Mouse (Mus musculus) midbrain, embryonic 11.5 days (tissue): ENCODE measurements around the gene Gm10570. TPM values are rescaled to one million over a fixed set of nuclear protein-coding genes. Genes with fewer than 3 reads are reported as not detected.

Source experiments
- ATAC-seq: fragments of 200-750 bp; cut with Nextera tagmentation; 2 replicates; pipeline ENCODE4 v1.8.0; 2017; ENCODE audit warnings: moderate TSS enrichment, moderate library complexity; ENCODE audit not compliant: low FRiP score
- DNase-seq: peaks from one replicate; pipeline ENCODE4 v3.0.0; 2015; ENCODE audit warnings: low spot score; ENCODE audit errors: missing footprints
- H3K27ac ChIP-seq: fragments of 300-500 bp; sonication (generic); 2 replicates; pipeline ENCODE4 v1.5.1; 2014; ENCODE audit warnings: low read depth, low read length
- H3K27me3 ChIP-seq: fragments of 300-500 bp; sonication (generic); 2 replicates; pipeline ENCODE4 v1.6.1; 2014; ENCODE audit warnings: mild to moderate bottlenecking, low read length, moderate library complexity, mixed read lengths; ENCODE audit not compliant: control insufficient read depth, insufficient read depth
- H3K36me3 ChIP-seq: fragments of 300-500 bp; sonication (generic); 2 replicates; pipeline ENCODE4 v1.6.1; 2014; ENCODE audit warnings: mild to moderate bottlenecking, low read length, moderate library complexity, mixed read lengths; ENCODE audit not compliant: control insufficient read depth, insufficient read depth
- H3K4me1 ChIP-seq: fragments of 300-500 bp; sonication (generic); 2 replicates; pipeline ENCODE4 v1.6.1; 2014; ENCODE audit warnings: low read length; ENCODE audit not compliant: control insufficient read depth, insufficient read depth
- H3K4me2 ChIP-seq: fragments of 300-500 bp; sonication (generic); 2 replicates; pipeline ENCODE4 v1.6.1; 2014; ENCODE audit warnings: mild to moderate bottlenecking, moderate library complexity
- H3K4me3 ChIP-seq: fragments of 300-500 bp; sonication (generic); 2 replicates; pipeline ENCODE4 v1.5.1; 2014; ENCODE audit warnings: low read depth, low read length
- H3K9ac ChIP-seq: fragments of 300-500 bp; sonication (generic); 2 replicates; pipeline ENCODE4 v1.6.1; 2014; ENCODE audit warnings: low read length
- H3K9me3 ChIP-seq: fragments of 300-500 bp; sonication (generic); 2 replicates; pipeline ENCODE4 v1.6.1; 2016; ENCODE audit warnings: low read length; ENCODE audit not compliant: control insufficient read depth
- WGBS: fragments of 180-500 bp; shearing (Covaris S2); extraction: QIAGEN DNeasy Blood & Tissue Kit; methylation state at CpG from one replicate; pipeline ENCODE4 v1.1.7; 2014; 5-methylcytosine and 5-hydroxymethylcytosine counted together
- polyA plus RNA-seq: library from polyadenylated mRNA; unstranded; fragments of >200 nt; fragmentation: Nextera tagmentation; extraction: Ambion mirVana; gene quantifications from 2 replicates; pipeline ENCODE4 v1.2.1, GENCODE M21; 2014

Gene Gm10570
- polyA plus RNA-seq, 1 experiment from 2014 or later, result not detected

DNA sequence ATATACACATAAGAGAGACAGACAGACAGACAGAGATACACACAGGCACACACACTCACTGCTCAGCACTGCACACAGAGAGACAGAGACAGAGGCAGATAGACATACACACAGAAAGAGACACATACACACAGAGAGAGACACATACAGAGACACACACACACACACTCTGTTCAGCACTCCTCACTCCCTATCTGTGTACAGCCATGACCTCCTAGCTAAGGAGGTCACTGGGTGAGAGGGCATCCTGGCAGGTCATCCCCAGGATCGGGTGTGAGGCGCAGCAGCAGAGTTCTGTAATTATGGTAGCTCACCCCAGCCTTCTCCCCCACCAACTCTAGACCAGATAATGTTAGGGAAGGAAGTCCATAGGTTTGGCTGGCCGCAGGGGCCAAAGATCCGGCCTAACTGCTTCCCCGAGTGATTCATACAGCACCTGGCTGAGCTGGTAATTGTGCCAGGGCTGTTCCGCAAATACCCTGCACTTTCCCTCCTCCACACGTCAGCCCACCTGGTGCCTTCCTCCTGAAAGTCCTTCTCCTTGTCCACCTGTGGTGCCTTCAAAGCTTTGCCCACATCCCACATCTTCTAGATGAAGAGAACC lies 31.8 kb downstream of the Gm10570 start:
- Histone ChIP-seq H3K27me3 (no peaks in the 10 kb centered on the region), H3K4me1 (peaks cover 14% of the 10 kb centered on the region), H3K9me3 (no peaks in the 10 kb centered on the region), H3K9ac (no peak overlapping the region), H3K27ac (no peak overlapping the region), H3K4me2 (no peak overlapping the region), H3K36me3 (no peaks in the 10 kb centered on the region), H3K4me3 (no peak overlapping the region)
- DNase-seq, result peak; percentile 64
- no peak for ATAC-seq
- 70% methylated on average over 7 of the region's 7 CpGs for WGBS

GRCm38 (mm10) chr4:130275823-130276105 lies 32.7 kb downstream of the Gm10570 start:
- Histone ChIP-seq H3K36me3 (no peaks in the 10 kb centered on the region), H3K9me3 (no peaks in the 10 kb centered on the region), H3K27me3 (no peaks in the 10 kb centered on the region), H3K4me3 (peak overlapping the region; percentile 61), H3K4me2 (peak overlapping the region; percentile 51), H3K4me1 (peaks cover 14% of the 10 kb centered on the region), H3K9ac (peak overlapping the region; percentile 95), H3K27ac (no peak overlapping the region)
- no peak for ATAC-seq
- WGBS, result 47% methylated on average over 5 of the region's 5 CpGs
- DNase-seq, result peak; percentile 90

- Histone ChIP-seq H3K36me3 (no peaks in the 10 kb centered on the region), H3K4me2 (peak overlapping the region; percentile 51), H3K27me3 (no peaks in the 10 kb centered on the region), H3K9ac (peak overlapping the region; percentile 95), H3K4me3 (peak overlapping the region; percentile 61), H3K4me1 (peaks cover 14% of the 10 kb centered on the region), H3K9me3 (no peaks in the 10 kb centered on the region), H3K27ac (peak overlapping the region; percentile 93)
- ATAC-seq (peak; percentile 54), DNase-seq (peak; percentile 96)
- 1% methylated on average over 62 of the region's 62 CpGs for WGBS
Observed at GRCm38 (mm10) chr4:130275016-130275822, 33.3 kb downstream of the Gm10570 start.

- ATAC-seq (peak; percentile 87), DNase-seq (peak; percentile 97)
- peak overlapping the region; percentile 93 for H3K27ac ChIP-seq
- H3K4me2 ChIP-seq, result peak overlapping the region; percentile 51
- peak overlapping the region; percentile 95 for H3K9ac ChIP-seq
- H3K9me3 ChIP-seq, result no peaks in the 10 kb centered on the region
- no peaks in the 10 kb centered on the region for H3K36me3 ChIP-seq
- no peaks in the 10 kb centered on the region for H3K27me3 ChIP-seq
- H3K4me3 ChIP-seq, result peak overlapping the region; percentile 61
- under 1% methylated on average over 29 of the region's 29 CpGs for WGBS
- peaks cover 14% of the 10 kb centered on the region for H3K4me1 ChIP-seq
Observed at GRCm38 (mm10) chr4:130274346-130275015, 34.0 kb downstream of the Gm10570 start.

DNA sequence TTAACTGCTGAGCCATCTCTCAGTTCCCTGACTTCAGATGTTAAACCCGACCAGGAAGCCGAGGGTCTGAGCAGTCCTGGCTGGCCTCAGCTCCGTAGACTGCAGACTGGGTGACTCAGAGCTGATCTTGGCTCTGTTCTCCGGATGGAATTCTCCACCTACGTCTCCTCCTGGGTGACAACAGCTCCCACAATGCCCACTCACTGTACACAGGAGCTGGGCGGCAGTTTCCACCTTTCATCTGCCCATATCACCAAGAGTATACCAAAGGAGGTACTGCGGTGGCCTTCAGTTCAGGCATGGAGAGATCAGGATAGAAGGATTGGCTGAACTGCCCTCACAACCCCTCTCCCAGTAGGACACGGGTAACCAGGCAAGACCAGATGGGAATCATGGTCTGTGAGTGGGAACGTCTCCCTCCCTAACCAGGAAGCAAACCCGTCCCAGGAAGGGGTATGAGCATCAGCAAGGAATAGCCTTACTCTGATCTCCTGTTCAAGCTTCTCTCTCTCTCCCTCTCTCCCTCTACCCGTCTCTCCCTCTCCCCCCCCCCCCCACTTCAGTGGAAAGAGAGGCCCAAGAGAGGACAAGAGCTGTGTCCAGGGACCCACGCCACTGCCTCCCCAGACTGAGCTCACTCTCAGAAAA lies 34.7 kb downstream of the Gm10570 start:
- Histone ChIP-seq H3K9ac (peak overlapping the region; percentile 95), H3K36me3 (no peaks in the 10 kb centered on the region), H3K4me1 (peaks cover 14% of the 10 kb centered on the region), H3K27me3 (no peaks in the 10 kb centered on the region), H3K4me2 (peak overlapping the region; percentile 51), H3K9me3 (no peaks in the 10 kb centered on the region), H3K4me3 (peak overlapping the region; percentile 61), H3K27ac (peak overlapping the region; percentile 93)
- 11% methylated on average over 11 of the region's 12 CpGs for WGBS
- ATAC-seq (0 out of 2 replicates have a peak, but pooled peaks have one; percentile 11), DNase-seq (no peak)

GRCm38 (mm10) chr4:130270611-130271347 lies 37.7 kb downstream of the Gm10570 start:
- Histone ChIP-seq H3K27ac (no peak overlapping the region), H3K9ac (no peak overlapping the region), H3K4me2 (no peak overlapping the region), H3K9me3 (no peaks in the 10 kb centered on the region), H3K27me3 (no peaks in the 10 kb centered on the region), H3K36me3 (no peaks in the 10 kb centered on the region), H3K4me1 (peaks cover 12% of the 10 kb centered on the region), H3K4me3 (no peak overlapping the region)
- WGBS, result 83% methylated on average over 6 of the region's 6 CpGs
- ATAC-seq (no peak), DNase-seq (peak; percentile 56)

DNA sequence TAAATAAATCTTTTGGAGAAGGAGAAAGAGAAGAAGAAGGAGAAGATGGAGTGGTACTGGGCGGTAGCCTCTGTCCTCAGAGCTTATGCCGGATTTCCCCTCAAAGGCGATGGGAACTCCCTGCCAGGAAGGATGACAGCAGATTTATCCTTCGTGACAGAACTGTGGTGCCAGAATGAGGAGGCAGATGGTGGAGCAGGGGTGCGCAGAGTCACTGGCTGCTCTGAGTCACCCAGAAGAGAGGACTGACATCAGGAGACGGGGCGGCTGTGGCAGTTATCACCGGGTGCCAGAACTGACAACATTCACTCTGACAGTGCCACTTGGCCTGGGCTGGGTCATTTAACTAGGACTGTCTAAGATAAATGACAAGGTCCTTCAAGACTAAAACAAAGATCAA lies 38.4 kb downstream of the Gm10570 start:
- peak; percentile 69 for DNase-seq
- Histone ChIP-seq H3K4me1 (peaks cover 8% of the 10 kb centered on the region), H3K4me2 (no peak overlapping the region), H3K27ac (no peak overlapping the region), H3K4me3 (no peak overlapping the region), H3K36me3 (no peaks in the 10 kb centered on the region), H3K9ac (no peak overlapping the region), H3K27me3 (no peaks in the 10 kb centered on the region), H3K9me3 (no peaks in the 10 kb centered on the region)
- no peak for ATAC-seq
- 92% methylated on average over 8 of the region's 8 CpGs for WGBS

DNA sequence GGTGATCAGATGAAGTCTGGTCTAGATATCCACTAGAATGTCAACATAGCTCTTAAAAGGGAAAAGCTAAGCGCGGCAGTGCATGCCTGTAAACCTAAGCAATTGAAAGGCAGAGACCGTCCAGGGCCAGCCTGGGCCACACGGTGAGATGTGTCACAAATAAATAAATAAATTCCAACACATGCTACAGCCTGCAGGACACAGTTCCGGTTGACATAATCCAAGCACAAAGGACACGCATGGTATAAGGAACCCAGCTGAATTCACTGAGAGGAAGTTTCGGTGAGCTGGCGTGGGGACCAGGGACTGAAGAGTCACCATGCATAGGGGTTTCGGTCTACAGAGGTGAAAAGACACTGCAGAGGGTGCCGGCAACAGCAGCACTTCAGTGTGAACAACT lies 39.7 kb downstream of the Gm10570 start:
- Histone ChIP-seq H3K27me3 (no peaks in the 10 kb centered on the region), H3K9ac (no peak overlapping the region), H3K4me3 (no peak overlapping the region), H3K27ac (no peak overlapping the region), H3K9me3 (no peaks in the 10 kb centered on the region), H3K4me1 (peaks cover 14% of the 10 kb centered on the region), H3K4me2 (no peak overlapping the region), H3K36me3 (no peaks in the 10 kb centered on the region)
- WGBS, result 94% methylated on average over 10 of the region's 10 CpGs
- ATAC-seq (no peak), DNase-seq (no peak)
